Mouse (Mus musculus) spleen, embryonic (tissue): ENCODE data around the gene Bst2.
"Not testable (repeated sequence)": the region's sequence is repeated elsewhere in the genome, so short reads cannot be mapped to it uniquely, and the experiment has no call there.

Experiments
- CTCF ChIA-PET: fragments of 350-600 bp; sonication (Branson Sonifier 250); formaldehyde crosslinking; loops from one replicate; lab custom pipeline; 2022; lab: Charles Lee

Gene Bst2

DNA sequence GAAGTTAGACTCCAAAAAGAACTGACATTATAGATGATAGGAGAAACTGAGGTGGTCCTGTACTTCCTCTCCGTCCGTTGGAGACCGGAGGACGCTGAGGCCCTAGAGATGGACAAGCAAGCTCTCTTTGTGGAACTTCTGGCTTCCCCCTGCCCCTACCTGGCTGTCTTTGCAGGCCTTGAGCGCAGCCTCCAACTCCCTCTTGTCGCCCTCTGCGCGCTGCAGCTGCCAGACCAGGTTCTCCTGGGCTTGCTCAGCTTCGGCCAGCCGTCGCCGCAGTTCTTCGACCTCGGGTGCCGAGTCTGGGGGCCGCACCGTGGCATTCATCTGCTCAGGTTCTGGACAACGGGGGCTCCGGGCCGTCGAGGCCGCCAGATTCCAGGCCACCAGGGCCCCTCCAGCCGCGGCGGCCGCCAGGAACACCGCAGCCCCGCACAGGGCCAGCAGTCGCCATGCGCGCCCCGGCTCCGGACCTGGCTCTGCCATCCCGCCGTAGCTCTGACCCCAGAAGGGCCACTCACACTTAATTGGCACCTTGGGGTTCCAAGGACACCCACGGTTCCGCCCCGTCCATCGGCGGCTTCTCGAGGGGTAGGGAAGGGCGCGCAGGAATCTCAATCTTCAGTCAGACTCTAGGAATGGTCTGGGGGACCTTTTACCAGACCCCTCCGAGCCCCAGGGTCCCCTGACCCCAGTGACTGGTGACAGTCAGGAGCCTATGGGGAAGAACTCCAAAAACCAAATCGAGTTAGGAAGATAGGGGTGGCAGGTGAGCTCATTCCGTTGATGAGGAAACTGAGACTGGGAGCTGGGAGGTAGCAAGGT is 11.8 kb downstream of the Bst2 start, which contains the start of gene Ccdc194:
Gene Ccdc194 (minus strand): TSS at position 486 of the 825 bp plus-strand sequence.
- CTCF ChIA-PET, result interaction anchor here (0.6 kb wide), 1 partner anchor 34 kb away, joined by 3 read pairs; no protein-coding TSS in a partner anchor

DNA sequence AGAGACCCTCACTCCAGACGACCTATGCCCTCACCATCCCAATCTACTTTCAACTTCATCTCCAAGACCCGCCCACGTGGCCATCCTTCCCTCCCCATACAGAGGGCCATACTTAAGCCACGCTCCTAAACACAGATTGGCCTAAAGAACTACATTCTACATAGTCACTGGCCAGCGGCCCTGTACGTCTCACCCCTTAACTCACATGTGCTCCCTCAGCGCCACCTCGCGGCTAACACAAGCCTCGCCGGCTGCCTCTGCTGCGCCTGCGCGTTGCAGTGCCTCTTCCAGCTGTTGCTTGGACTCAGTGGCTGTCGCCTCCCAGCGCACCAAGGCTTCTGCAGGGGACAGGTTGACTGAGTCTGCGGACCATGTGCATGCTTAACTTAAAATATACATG is 15.6 kb downstream of the Bst2 start:
- CTCF ChIA-PET, result interaction anchor here (0.6 to 1.1 kb wide), 2 partner anchors 27 to 80 kb away, joined by 3 to 4 read pairs; no protein-coding TSS in a partner anchor

DNA sequence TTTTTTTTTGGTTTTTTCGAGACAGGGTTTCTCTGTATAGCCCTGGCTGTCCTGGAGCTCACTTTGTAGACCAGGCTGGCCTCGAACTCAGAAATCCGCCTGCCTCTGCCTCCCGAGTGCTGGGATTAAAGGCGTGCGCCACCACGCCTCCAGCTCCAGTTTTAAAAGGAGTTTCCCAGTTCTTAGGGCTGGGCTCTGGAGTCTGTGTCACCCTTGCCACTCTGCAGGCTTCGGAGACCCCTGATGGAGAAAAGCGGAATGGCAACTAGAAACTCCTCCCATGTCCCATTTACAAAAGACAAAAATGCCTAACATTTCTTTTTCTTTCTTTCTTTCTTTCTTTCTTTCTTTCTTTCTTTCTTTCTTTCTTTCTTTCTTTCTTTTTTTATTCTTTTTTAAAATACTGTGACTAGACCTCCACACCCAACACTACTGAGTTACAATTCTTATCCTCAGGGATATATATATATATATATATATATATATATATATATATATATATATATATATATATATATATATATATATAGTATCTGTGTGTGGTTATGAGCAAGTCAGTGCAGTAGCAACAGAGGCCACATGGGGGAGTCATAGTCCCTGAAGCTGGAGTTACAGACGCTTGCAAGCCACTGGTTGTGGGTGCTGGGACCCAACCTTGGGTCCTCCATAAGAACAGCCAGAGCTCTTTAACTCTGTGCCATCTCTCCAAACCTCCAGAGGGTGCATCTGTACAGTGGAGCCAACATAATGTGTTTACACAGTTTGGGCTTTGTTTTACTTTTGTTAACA is 18.0 kb downstream of the Bst2 start:
- CTCF ChIA-PET, result not testable (repeated sequence)

DNA sequence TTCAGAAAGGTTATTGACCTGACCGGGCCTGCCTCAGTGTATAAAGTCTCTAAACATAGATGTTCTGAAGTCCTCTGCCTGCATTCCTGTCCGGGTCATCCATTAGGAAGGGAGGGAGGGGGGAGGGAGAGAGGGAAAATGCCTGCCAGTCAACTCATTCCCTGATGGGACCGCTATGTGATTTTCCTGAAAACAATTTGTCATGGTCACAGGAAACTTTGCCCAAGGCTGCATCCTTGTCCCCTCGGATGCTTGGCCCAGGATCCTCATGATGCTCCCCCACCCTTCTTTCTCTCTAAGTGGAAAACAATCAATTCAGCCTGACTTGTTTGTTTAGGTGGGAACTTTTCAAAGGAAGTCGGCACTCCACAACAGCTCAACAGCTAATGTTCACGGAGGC is 20.5 kb downstream of the Bst2 start:
- CTCF ChIA-PET, result no interaction called here

DNA sequence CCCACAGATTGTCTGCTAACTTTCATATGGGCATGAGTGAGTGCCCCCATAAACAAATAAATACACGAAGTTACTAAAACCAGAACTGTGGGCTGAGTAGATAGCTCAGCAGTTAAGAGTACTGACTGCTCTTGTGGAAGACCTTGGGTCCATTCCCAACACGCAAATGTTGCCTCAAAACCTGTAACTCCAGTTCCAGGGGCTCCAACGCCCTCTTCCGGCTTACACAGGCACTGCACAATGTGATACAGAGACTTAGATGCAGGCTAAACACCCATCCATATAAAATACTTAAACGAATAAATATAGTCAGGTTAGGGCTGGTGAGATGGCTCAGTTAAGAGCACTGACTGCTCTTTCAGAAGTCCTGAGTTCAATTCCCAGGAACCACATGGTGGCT is 22.2 kb downstream of the Bst2 start:
- CTCF ChIA-PET, result no interaction called here

DNA sequence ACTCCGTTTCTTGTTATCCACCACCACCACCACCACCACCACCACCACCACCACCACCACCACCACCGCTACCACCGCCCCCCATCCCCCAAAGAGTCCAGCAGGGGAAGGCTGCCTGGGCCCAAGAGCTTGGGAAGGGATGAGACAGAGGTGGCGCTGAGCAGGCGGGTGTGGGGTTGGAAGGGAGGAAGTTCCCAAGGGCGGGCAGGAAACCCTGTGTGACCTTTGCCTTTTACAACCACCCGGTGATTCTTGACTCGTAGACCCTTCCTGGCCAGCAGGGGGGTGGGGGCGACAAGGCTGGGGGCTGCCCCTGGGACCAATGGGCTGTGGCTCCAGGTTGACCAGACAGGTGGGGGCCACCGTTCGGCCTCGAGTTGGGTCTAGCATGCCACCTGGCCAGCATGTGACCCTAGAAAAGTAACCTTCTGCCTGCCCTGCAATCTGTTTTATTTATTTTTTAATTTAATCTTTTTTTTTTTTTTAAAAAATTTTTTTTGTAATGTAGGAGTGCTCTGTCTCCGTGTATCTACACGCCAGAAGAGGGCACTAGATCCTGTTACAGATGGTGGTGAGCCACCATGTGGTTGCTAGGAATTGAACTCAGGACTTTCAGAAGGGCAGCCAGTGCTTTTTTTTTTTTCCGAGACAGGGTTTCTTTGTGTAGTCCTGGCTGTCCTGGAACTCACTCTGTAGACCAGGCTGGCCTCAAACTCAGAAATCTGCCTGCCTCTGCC is 24.1 kb downstream of the Bst2 start:
- CTCF ChIA-PET, result interaction anchor here (0.6 kb wide), 2 partner anchors 11 to 14 kb away, joined by 4 to 13 read pairs; no protein-coding TSS in a partner anchor

DNA sequence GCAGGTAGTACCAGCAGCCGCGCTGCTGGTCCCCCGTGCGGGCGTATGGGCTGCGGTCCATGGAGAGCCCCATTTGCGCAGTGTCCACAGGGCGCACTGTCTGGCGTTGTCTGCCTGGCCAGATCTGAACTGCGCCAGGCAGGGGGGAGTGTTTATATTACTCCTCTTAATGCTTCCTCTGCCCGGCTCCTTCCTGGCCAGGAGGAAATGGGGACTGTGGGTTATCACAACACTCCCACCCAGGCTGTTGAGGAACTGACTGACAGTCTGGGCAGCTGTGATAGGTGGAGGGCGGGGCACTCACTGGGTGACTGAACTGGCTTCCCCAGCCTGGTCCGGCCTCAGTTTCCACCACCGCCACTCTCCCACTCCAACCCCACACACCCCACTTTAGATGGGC is 25.6 kb downstream of the Bst2 start, which contains the start of gene Plvap:
Gene Plvap (minus strand): TSS at position 109 of the 400 bp plus-strand sequence.
- CTCF ChIA-PET, result interaction anchor here (0.6 kb wide), 1 partner anchor 623 kb away, joined by 3 read pairs; no protein-coding TSS in a partner anchor

DNA sequence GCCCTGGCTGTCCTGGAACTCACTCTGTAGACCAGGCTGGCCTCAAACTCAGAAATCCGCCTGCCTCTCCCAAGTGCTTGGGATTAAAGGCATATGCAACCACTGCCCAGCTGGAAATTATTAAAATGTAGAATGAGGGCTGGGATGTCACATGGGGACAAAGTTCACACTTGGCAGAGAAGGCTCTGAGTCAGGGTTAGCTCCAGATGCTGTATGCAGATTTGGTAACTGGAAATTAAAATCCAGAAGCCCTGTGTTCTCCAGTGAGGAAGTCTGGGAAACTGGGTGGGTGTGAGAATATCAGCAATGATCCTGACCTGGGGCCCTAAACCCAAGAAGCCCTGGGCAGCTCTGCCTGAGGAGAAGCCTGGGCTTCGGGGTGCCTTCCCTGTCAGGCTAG is 27.9 kb downstream of the Bst2 start:
- CTCF ChIA-PET, result no interaction called here

DNA sequence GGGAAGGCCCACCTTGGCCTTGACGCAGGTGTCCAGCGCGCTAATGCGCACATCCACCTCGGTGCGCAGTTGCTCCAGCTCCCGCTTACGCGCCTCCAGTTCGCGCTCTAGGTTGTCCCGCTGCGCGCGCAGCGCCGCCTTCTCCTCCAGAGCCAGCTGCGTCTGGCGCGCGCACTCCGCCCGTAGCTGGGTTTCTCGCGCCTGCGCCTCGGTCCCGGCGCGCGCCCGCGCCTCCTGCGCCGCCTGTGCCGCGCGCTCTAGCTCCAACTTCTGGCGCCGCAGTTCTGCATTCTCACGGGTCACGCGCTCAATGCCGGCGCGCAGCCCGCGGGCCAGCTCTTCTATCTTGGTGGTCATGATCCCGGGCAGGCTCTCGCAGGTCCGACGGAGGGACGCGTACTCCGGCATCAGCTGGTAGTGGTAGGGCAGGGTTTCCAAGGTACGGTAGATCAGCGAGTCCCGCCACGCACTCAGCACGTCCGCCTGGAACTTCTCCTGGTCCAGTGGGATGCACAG is 29.6 kb downstream of the Bst2 start:
- CTCF ChIA-PET, result no interaction called here

DNA sequence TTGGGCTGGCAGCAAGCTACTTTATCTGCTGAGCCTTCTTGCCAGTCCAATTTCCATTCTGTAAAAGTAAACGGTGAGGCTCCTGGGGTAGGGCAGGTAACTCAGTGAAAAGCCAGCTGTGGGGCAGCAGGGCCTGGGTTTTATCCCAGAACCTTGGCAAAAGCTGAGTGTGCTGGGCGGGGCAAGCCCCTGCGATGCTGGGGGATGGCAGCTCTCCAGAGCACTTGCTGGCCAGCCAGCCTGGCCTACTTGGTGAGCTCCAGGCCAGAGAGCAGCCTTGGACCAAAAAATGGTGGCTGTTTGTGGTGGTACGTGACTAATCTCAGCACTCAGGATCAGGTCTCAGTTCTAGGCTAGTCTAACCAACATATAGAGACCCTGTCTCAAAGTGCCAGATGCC is 31.3 kb downstream of the Bst2 start:
- CTCF ChIA-PET, result no interaction called here

DNA sequence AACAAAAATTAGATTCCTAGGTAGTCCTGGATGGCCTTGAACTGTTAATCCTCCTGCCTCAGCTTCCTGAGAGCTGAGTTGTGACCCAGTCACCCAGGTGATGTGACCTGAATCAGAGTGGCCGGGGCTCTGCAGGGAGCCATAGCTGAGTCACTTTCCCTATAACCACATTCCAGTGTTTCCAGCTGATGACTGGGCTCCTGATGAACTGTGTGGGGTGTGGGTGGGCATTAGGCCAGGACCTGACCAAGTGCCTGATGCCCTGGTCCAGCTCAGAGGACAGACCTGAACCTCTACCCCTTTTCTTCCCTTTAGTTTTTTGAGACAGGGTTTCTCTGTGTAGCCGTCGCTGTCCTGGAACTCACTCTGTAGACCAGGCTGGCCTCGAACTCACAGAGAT is 31.9 kb downstream of the Bst2 start:
- CTCF ChIA-PET, result no interaction called here

DNA sequence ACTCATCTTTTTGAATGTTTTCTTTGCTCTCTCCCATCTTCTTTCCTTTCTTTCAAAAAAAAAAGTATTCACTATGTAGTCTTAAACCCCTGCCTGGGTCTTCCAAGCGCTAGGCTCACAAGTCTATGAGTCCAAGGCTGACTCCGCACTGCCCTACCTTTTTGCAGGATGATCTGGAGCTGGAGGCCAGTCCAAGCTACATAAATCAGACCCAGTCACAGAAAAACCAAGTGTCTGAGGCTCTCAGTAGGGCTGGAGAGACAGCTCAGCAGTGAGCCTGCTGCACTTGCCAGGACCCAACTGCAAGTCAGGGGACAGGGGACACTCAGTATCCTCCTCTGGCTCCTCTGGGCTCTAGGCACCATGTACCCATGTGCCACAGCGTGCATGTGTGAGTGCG is 32.9 kb downstream of the Bst2 start:
- CTCF ChIA-PET, result no interaction called here

DNA sequence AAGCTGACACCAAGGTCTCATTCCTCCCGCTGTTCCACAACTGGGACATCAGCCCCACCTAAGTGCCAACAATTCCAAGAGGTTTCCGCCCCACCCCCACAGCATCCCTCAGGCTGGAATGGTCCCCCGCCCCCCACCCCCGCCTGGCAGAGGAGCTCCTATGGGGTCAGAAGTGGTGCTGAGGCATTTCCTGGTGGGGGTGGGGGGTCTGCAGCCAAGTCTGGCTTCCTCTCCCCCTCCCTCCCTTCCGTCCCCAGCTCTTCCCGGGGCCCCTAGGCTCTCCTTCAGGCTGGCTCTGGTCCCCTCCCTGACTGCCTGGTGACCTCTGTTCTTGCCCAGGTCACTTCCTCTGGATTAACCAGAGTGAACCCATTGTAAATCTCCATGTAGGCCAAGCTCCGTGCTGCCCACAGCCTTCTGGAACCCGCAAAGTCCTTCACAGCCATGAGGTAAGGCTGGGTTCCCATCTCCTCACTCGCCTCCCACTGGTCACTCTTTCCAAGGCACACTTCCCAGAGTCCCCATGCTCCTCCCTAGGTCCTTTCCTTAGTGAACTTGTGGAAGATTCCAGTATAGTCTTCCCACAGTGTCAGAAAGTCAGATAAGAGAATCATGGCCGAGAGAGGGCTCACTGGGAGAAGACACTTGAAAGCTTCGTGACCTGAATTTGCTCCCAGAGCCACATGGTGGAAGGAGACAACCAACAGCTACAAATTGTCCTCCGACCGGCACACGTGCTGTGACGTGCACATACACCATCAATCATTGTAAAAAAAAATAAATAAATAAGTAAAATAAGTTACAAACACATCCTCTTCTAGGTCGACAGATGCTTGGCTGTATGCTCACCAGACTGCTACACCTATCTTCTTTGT is 38.2 kb downstream of the Bst2 start:
- CTCF ChIA-PET, result interaction anchor here (0.6 kb wide), 1 partner anchor 56 kb away, joined by 8 read pairs; no protein-coding TSS in a partner anchor

DNA sequence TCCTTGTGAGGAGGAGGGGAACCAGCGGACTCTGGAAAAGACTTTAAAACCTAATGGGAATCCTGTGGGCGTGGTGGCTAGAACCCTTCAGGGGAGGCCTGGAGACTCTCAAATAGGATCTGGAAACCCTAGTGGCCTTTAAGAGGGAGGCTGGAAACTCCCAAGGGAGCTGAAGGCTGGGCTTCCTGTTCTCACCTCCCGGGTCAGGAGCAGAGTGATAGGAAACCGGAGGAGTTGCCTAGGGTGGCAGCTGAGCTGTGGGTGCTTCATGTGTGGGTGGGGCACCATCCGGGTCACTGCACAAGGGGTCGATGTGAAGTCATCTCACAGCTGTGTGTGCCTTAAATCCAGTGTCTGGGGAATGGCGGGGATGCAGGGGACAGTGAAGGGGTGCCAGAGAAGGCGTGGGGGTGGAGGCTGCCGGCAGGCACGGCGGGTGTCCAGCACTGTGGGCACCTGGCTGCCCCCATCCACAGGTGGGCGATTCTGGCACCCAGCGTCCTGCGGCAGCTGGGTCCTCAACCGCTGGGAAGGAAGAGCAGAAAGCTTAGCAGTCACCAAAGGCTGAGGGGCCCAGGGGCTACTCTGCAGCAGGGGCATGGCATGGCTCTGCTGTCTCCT is 39.3 kb downstream of the Bst2 start:
- CTCF ChIA-PET, result no interaction called here

DNA sequence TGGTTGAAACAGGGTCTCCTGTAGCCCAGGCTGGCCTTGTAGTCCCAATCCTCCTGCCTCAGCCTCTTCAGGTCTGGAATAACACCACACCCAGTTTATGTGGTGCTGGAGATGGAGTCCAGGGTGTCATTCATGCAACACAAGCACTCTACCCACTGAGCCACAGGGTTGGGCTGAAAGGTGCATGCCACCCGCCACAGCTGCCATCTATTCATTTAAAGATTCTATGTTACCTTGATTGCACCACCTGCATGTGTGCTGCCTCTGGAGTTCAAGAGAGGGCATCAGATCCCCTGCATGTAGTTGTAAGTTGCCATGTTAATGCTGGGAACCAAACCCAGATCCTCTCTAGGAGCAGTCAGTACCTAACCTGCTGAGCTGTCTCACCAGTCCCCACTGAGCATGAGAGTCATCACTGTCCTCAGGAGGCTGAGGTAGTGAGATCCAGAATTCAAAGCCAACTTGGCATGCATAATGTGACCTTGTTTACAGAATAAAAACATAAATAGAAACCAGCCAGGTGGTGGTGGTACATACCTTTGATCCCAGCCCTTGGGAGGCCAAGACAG is 40.1 kb downstream of the Bst2 start:
- CTCF ChIA-PET, result no interaction called here

DNA sequence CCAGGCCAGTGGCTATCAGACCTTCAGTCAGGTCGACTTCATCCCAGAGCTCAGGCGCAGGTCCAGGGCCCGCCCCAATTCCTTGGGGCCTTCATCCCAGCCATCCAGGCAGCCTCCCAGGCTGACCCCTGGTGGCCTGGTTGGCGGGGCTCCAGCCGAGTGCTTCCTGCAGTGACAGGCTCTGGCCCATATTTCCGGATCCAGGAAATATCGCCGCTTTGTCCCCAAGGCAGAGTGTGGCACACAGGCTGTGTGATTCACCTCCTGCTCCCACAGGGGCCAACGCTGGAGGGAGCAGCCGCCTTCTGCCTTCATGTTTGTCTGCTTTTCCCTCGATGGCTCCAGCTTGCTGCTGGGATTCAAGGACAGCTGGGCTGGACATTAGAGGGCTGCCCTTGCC is 40.8 kb downstream of the Bst2 start:
- CTCF ChIA-PET, result no interaction called here

DNA sequence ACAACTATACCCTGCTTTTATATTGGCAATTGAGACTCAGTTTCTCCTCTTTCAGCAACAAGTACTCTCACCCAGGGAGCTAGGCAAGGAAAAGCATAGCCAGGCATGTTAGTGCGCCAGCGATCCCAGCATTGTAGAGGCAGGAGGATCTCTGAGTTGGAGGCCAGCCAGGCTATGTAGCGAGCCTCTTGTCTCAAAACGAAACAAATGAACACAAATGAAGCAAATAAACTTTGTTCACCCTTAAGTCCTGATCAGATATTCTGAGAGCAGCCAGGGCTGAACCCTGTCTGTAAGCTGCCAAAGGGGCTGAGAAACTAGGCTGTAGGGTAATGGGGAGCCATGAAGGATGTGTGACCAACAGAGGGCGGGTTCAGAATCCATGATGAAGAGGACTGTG is 41.4 kb downstream of the Bst2 start:
- CTCF ChIA-PET, result interaction anchor here (0.7 kb wide), 1 partner anchor 165 kb away, joined by 7 read pairs; no protein-coding TSS in a partner anchor

DNA sequence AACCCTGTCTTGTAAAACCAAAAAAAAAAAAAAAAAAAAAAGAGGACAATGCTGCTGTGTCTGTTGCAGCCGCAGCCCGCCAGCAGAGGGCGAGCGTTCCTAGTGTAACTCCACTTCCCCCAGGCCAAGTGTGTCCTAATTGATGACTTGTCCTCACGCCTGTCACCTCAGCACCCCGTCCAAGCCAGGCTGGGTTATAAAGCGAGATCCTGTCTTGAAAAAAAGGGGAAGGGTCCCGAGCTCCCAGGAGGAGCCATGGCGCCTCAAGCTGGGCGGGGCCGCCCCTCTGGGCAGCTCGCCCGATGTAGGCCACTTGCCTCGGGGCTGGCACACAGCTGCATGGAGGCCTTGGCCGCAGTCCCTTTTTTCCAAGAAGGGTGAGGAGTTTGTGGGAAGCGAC is 42.2 kb downstream of the Bst2 start:
- CTCF ChIA-PET, result interaction anchor here (0.5 to 0.7 kb wide), 4 partner anchors 26 to 982 kb away, joined by 3 to 7 read pairs (median 4); no protein-coding TSS in a partner anchor

DNA sequence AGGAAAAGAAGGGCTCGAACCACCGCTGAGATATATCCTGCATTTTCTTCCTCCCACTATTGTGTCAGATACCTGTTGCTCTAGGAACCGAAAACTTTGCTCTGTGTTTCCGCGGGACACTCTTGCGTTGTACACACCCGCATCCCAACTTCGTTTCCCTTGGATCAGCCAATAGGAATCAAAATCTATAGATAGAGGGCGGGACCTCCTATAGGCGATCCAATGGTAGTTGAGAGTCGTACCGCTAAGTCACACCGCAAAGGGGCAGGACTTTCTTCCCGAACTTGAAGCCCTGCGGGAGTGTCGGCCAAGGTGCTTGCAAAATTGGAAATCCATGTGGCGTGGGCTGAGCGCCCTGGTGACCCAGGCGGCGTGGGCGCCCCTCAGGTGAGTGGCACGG is 48.8 kb downstream of the Bst2 start:
- CTCF ChIA-PET, result no interaction called here
